Mouse (Mus musculus) midbrain, embryonic 11.5 days (tissue): ENCODE measurements around the gene 4933411K16Rik. TPM values are rescaled to one million over a fixed set of nuclear protein-coding genes. Genes with fewer than 3 reads are reported as not detected.

Experiments used
- ATAC-seq: fragments of 200-750 bp; cut with Nextera tagmentation; 2 replicates; pipeline ENCODE4 v1.8.0; 2017; ENCODE audit warnings: moderate TSS enrichment, moderate library complexity; ENCODE audit not compliant: low FRiP score
- DNase-seq: peaks from one replicate; pipeline ENCODE4 v3.0.0; 2015; ENCODE audit warnings: low spot score; ENCODE audit errors: missing footprints
- H3K27ac ChIP-seq: fragments of 300-500 bp; sonication (generic); 2 replicates; pipeline ENCODE4 v1.5.1; 2014; ENCODE audit warnings: low read depth, low read length
- H3K27me3 ChIP-seq: fragments of 300-500 bp; sonication (generic); 2 replicates; pipeline ENCODE4 v1.6.1; 2014; ENCODE audit warnings: mild to moderate bottlenecking, low read length, moderate library complexity, mixed read lengths; ENCODE audit not compliant: control insufficient read depth, insufficient read depth
- H3K36me3 ChIP-seq: fragments of 300-500 bp; sonication (generic); 2 replicates; pipeline ENCODE4 v1.6.1; 2014; ENCODE audit warnings: mild to moderate bottlenecking, low read length, moderate library complexity, mixed read lengths; ENCODE audit not compliant: control insufficient read depth, insufficient read depth
- H3K4me1 ChIP-seq: fragments of 300-500 bp; sonication (generic); 2 replicates; pipeline ENCODE4 v1.6.1; 2014; ENCODE audit warnings: low read length; ENCODE audit not compliant: control insufficient read depth, insufficient read depth
- H3K4me2 ChIP-seq: fragments of 300-500 bp; sonication (generic); 2 replicates; pipeline ENCODE4 v1.6.1; 2014; ENCODE audit warnings: mild to moderate bottlenecking, moderate library complexity
- H3K4me3 ChIP-seq: fragments of 300-500 bp; sonication (generic); 2 replicates; pipeline ENCODE4 v1.5.1; 2014; ENCODE audit warnings: low read depth, low read length
- H3K9ac ChIP-seq: fragments of 300-500 bp; sonication (generic); 2 replicates; pipeline ENCODE4 v1.6.1; 2014; ENCODE audit warnings: low read length
- H3K9me3 ChIP-seq: fragments of 300-500 bp; sonication (generic); 2 replicates; pipeline ENCODE4 v1.6.1; 2016; ENCODE audit warnings: low read length; ENCODE audit not compliant: control insufficient read depth
- WGBS: fragments of 180-500 bp; shearing (Covaris S2); extraction: QIAGEN DNeasy Blood & Tissue Kit; methylation state at CpG from one replicate; pipeline ENCODE4 v1.1.7; 2014; 5-methylcytosine and 5-hydroxymethylcytosine counted together
- polyA plus RNA-seq: library from polyadenylated mRNA; unstranded; fragments of >200 nt; fragmentation: Nextera tagmentation; extraction: Ambion mirVana; gene quantifications from 2 replicates; pipeline ENCODE4 v1.2.1, GENCODE M21; 2014

4933411K16Rik gene
- polyA plus RNA-seq, 1 experiment from 2014 or later = 0.10 TPM

- ATAC-seq (no peak), DNase-seq (no peak)
- no peaks in the 10 kb centered on the region for H3K27me3 ChIP-seq
- H3K4me3 ChIP-seq = no peak overlapping the region
- no peaks in the 10 kb centered on the region for H3K4me1 ChIP-seq
- no peak overlapping the region for H3K9ac ChIP-seq
- 94% methylated on average over 3 of the region's 3 CpGs for WGBS
- H3K9me3 ChIP-seq = no peaks in the 10 kb centered on the region
- no peak overlapping the region for H3K27ac ChIP-seq
- peaks cover 2% of the 10 kb centered on the region; the same call in 1 of the 2 replicates for H3K36me3 ChIP-seq
- H3K4me2 ChIP-seq = no peak overlapping the region
Observed at GRCm38 (mm10) chr19:42099406-42099805, 47.4 kb downstream of the 4933411K16Rik start.

Other genes with a start within 250 kb of the 4933411K16Rik start
- 9.7 and 10.1 TPM in 2 replicates for gene Frat1, start 222.3 kb upstream of the 4933411K16Rik start, polyA plus RNA-seq
- 6.6 and 7.2 TPM in 2 replicates for gene Frat2, start 204.1 kb upstream of the 4933411K16Rik start, polyA plus RNA-seq
- 13.2 and 14.7 TPM in 2 replicates for gene Rrp12, start 156.1 kb upstream of the 4933411K16Rik start, polyA plus RNA-seq
- gene Pgam1, start 140.3 kb upstream of the 4933411K16Rik start, polyA plus RNA-seq = 730 and 785 TPM in 2 replicates
- 75.0 and 82.1 TPM in 2 replicates for gene Exosc1, start 118.8 kb upstream of the 4933411K16Rik start, polyA plus RNA-seq
- 64.0 and 64.7 TPM in 2 replicates for gene Zdhhc16, start 118.8 kb upstream of the 4933411K16Rik start, polyA plus RNA-seq
- 27.0 and 33.4 TPM in 2 replicates for gene Mms19, start 71.1 kb upstream of the 4933411K16Rik start, polyA plus RNA-seq
- 6.9 and 7.0 TPM in 2 replicates for gene Ubtd1, start 70.5 kb upstream of the 4933411K16Rik start, polyA plus RNA-seq
- not detected in 2 replicates for gene Ankrd2, start 16.2 kb upstream of the 4933411K16Rik start, polyA plus RNA-seq
- 0.80 and 1.2 TPM in 2 replicates for gene Hoga1, start 6.6 kb upstream of the 4933411K16Rik start, polyA plus RNA-seq
- 65.1 and 65.6 TPM in 2 replicates for gene Morn4, start 34.1 kb downstream of the 4933411K16Rik start, polyA plus RNA-seq
- 19.9 and 22.1 TPM in 2 replicates for gene Pi4k2a, start 38.2 kb downstream of the 4933411K16Rik start, polyA plus RNA-seq
- gene Avpi1, start 76.8 kb downstream of the 4933411K16Rik start, polyA plus RNA-seq = 11.1 and 12.9 TPM in 2 replicates
- 5.3 and 5.9 TPM in 2 replicates for gene Marveld1, start 95.2 kb downstream of the 4933411K16Rik start, polyA plus RNA-seq
- gene Zfyve27, start 111.7 kb downstream of the 4933411K16Rik start, polyA plus RNA-seq = 15.6 and 16.2 TPM in 2 replicates
- gene Sfrp5, start 150.0 kb downstream of the 4933411K16Rik start, polyA plus RNA-seq = 0.11 and 0.14 TPM in 2 replicates
- gene Golga7b, start 195.3 kb downstream of the 4933411K16Rik start, polyA plus RNA-seq = 2.3 and 2.8 TPM in 2 replicates